8 mouse cellular contexts compared by ENCODE assay signal in genomic region chr10:29361095-29361463, GRCm38 (mm10). TPM values are rescaled to one million over a fixed set of nuclear protein-coding genes. Genes with fewer than 3 reads are reported as not detected.
DNase-seq lines count a peak whose midpoint lies in the region; ATAC-seq and TF ChIP-seq lines count a peak whose summit lies in the region.

No protein-coding gene starts in this region.

- intact Hi-C loops in gastrocnemius, postnatal 14 days (cut with DNase I; ENCODE audit: low total_unique reads), result no loop called here

- peak overlapping the region; percentile 98 for H3K27ac ChIP-seq in embryonic facial prominence, embryonic 13.5 days
- peak overlapping the region; percentile 98 for H3K27ac ChIP-seq in limb, embryonic 12.5 days

- WGBS in lung, adult 2 months, result 0% methylated on average over 6 of the region's 6 CpGs
- 5% methylated on average over 6 of the region's 6 CpGs for WGBS in embryonic facial prominence, embryonic 13.5 days
- 5% methylated on average over 6 of the region's 6 CpGs for WGBS in limb, embryonic 12.5 days

- DNase-seq in lung, adult 2 months, result no peak
- no peak for DNase-seq in lung, postnatal 14 days
- no peak for DNase-seq in right cerebral cortex, postnatal 36 days (ENCODE audit: low spot score in 2 of 2)
- no peak for DNase-seq in natural killer cell, adult 2 months (ENCODE audit: low spot score in 2 of 2)
- DNase-seq in gastrocnemius, postnatal 14 days, result no peak

- H3K36me3 ChIP-seq in embryonic facial prominence, embryonic 13.5 days, result no peaks in the 10 kb centered on the region
- H3K36me3 ChIP-seq in limb, embryonic 12.5 days, result no peaks in the 10 kb centered on the region

- no peaks in the 10 kb centered on the region for H3K9me3 ChIP-seq in embryonic facial prominence, embryonic 13.5 days
- no peaks in the 10 kb centered on the region for H3K9me3 ChIP-seq in limb, embryonic 12.5 days

- H3K9ac ChIP-seq in embryonic facial prominence, embryonic 13.5 days, result peak overlapping the region; percentile 95
- peak overlapping the region; percentile 98 for H3K9ac ChIP-seq in limb, embryonic 12.5 days (replicated peaks)

- peak overlapping the region; percentile 67 for H3K4me3 ChIP-seq in lung, adult 2 months (replicated peaks; ENCODE audit: extremely low read depth, low read depth, low read length)
- peak overlapping the region; percentile 78 for H3K4me3 ChIP-seq in embryonic facial prominence, embryonic 13.5 days
- peak overlapping the region; percentile 92 for H3K4me3 ChIP-seq in limb, embryonic 12.5 days (replicated peaks)

- H3K4me1 ChIP-seq in lung, adult 2 months (ENCODE audit: control insufficient read depth, insufficient read depth, low read length), result peaks cover 22% of the 10 kb centered on the region
- peaks cover 12% of the 10 kb centered on the region for H3K4me1 ChIP-seq in embryonic facial prominence, embryonic 13.5 days
- H3K4me1 ChIP-seq in limb, embryonic 12.5 days (replicated peaks), result peaks cover 29% of the 10 kb centered on the region

- no peak for TF ChIP-seq POLR2A in lung, adult 2 months (IDR thresholded peaks at IDR 0.05; ENCODE audit: borderline replicate concordance, extremely low read depth, low read depth, low read length)

- ATAC-seq in embryonic facial prominence, embryonic 13.5 days (ENCODE audit: insufficient number of reproducible peaks, insufficient read depth, low FRiP score, low TSS enrichment, low read depth), result no peak; the same call in 1 of the 2 replicates
- no peak; the same call in 1 of the 2 replicates for ATAC-seq in limb, embryonic 12.5 days (ENCODE audit: insufficient number of reproducible peaks, insufficient read depth, low FRiP score, low TSS enrichment, low read depth)
- ATAC-seq in neutrophil, adult 5-6 weeks (ENCODE audit: extremely low read depth, insufficient number of reproducible peaks, low FRiP score, poor library complexity, severe bottlenecking), result peak; percentile 10; the same call in 1 of the 2 replicates

- peak overlapping the region; percentile 72 for H3K4me2 ChIP-seq in embryonic facial prominence, embryonic 13.5 days
- peak overlapping the region; percentile 65 for H3K4me2 ChIP-seq in limb, embryonic 12.5 days

- TF ChIP-seq CTCF in lung, adult 2 months (IDR thresholded peaks at IDR 0.05; ENCODE audit: insufficient read depth, low read length), result no peak

- no peaks in the 10 kb centered on the region for H3K27me3 ChIP-seq in embryonic facial prominence, embryonic 13.5 days
- H3K27me3 ChIP-seq in limb, embryonic 12.5 days, result no peaks in the 10 kb centered on the region

RNA-seq across cellular contexts. Expression of gene Rnf146, which starts 1.2 kb away (rescaled TPM):
- polyA plus RNA-seq in lung, adult 2 months (2012; rRNA removed), result 16.4 and 33.0 TPM in 2 replicates
- 53.3 and 60.3 TPM in 2 replicates for polyA plus RNA-seq in embryonic facial prominence, embryonic 13.5 days (2015; fragmentation: Nextera tagmentation; extraction: Ambion mirVana)
- 54.3 and 56.3 TPM in 2 replicates for polyA plus RNA-seq in limb, embryonic 12.5 days (2016; fragmentation: Nextera tagmentation; extraction: Ambion mirVana)
- 88.8 and 89.6 TPM in 2 replicates for total RNA-seq in neutrophil, adult 5-6 weeks (2017)
- total RNA-seq in gastrocnemius, postnatal 14 days (2021), result 10 to 100 TPM; 40.0 to 42.9 TPM

RNA-seq across cellular contexts. Expression of gene Echdc1, which starts 48.1 kb away (rescaled TPM):
- polyA plus RNA-seq in lung, adult 2 months (2012; rRNA removed), result 2.7 and 5.6 TPM in 2 replicates
- polyA plus RNA-seq in embryonic facial prominence, embryonic 13.5 days (2015; fragmentation: Nextera tagmentation; extraction: Ambion mirVana), result 20.6 and 22.4 TPM in 2 replicates
- polyA plus RNA-seq in limb, embryonic 12.5 days (2016; fragmentation: Nextera tagmentation; extraction: Ambion mirVana), result 17.4 and 18.4 TPM in 2 replicates
- 5.3 and 7.9 TPM in 2 replicates for total RNA-seq in neutrophil, adult 5-6 weeks (2017)
- total RNA-seq in gastrocnemius, postnatal 14 days (2021), result 10 to 100 TPM; 26.1 to 27.1 TPM
